Mouse (Mus musculus) lung, embryonic 14.5 days (tissue): ENCODE measurements around the gene Thap11. TPM values are rescaled to one million over a fixed set of nuclear protein-coding genes. Genes with fewer than 3 reads are reported as not detected.
"Not testable (repeated sequence)": the region's sequence is repeated elsewhere in the genome, so short reads cannot be mapped to it uniquely, and the experiment has no call there.

ENCODE experiments used
- ATAC-seq: fragments of 200-750 bp; cut with Nextera tagmentation; 2 replicates; pipeline ENCODE4 v1.8.0; 2017; ENCODE audit warnings: mild to moderate bottlenecking, moderate TSS enrichment, moderate library complexity; ENCODE audit not compliant: insufficient read depth
- DNase-seq: peaks from one replicate; pipeline ENCODE4 v3.0.0-alpha.2; 2015
- H3K27ac ChIP-seq: fragments of 300-500 bp; sonication (generic); 2 replicates; pipeline ENCODE4 v1.5.1; 2014; ENCODE audit warnings: low read depth, mild to moderate bottlenecking, moderate library complexity
- H3K27me3 ChIP-seq: fragments of 300-500 bp; sonication (generic); 2 replicates; pipeline ENCODE4 v1.6.1; 2014; ENCODE audit warnings: low read length, control low read depth; ENCODE audit not compliant: insufficient read depth
- H3K36me3 ChIP-seq: fragments of 300-500 bp; sonication (generic); 2 replicates; pipeline ENCODE4 v1.6.1; 2014; ENCODE audit warnings: control low read depth; ENCODE audit not compliant: insufficient read depth
- H3K4me1 ChIP-seq: fragments of 300-500 bp; sonication (generic); 2 replicates; pipeline ENCODE4 v1.6.1; 2014; ENCODE audit warnings: antibody characterized with exemption, control low read depth; ENCODE audit not compliant: insufficient read depth
- H3K4me2 ChIP-seq: fragments of 300-500 bp; sonication (generic); 2 replicates; pipeline ENCODE4 v1.6.1; 2014; ENCODE audit warnings: mild to moderate bottlenecking
- H3K4me3 ChIP-seq: fragments of 300-500 bp; sonication (generic); 2 replicates; pipeline ENCODE4 v1.5.1; 2014; ENCODE audit warnings: low read depth, low read length
- H3K9ac ChIP-seq: fragments of 300-500 bp; sonication (generic); 2 replicates; pipeline ENCODE4 v1.6.1; 2014
- H3K9me3 ChIP-seq: fragments of 300-500 bp; sonication (generic); 2 replicates; pipeline ENCODE4 v1.6.1; 2016; ENCODE audit warnings: low read depth, low read length, control low read depth
- CTCF ChIP-seq: IDR thresholded peaks from 2 replicates; pipeline ENCODE4 v1.5.1; 2016; ENCODE audit warnings: antibody characterized with exemption, low read depth
- WGBS: fragments of 180-500 bp; shearing (Covaris S2); extraction: QIAGEN DNeasy Blood & Tissue Kit; methylation state at CpG from one replicate; pipeline ENCODE4 v1.1.7; 2014; 5-methylcytosine and 5-hydroxymethylcytosine counted together
- polyA plus RNA-seq: library from polyadenylated mRNA; unstranded; fragments of >200 nt; fragmentation: Nextera tagmentation; extraction: Ambion mirVana; gene quantifications from 2 replicates; pipeline ENCODE4 v1.2.1, GENCODE M21; 2014

Gene Thap11
- polyA plus RNA-seq, 1 experiment from 2014 or later: 70.7 TPM

- H3K4me3 ChIP-seq: peak within 1 kb of the TSS; percentile 95
- peak within 1 kb of the TSS; percentile 95 for H3K4me2 ChIP-seq
- DNase-seq (peak; percentile 99), ATAC-seq (peak; percentile 99)
- H3K27ac ChIP-seq: peak within 1 kb of the TSS; percentile 84
- 0 out of 2 replicates have a peak, but pooled peaks cover 5% of the 10 kb centered on the region for H3K4me1 ChIP-seq
- peak within 1 kb of the TSS; percentile 94 for H3K9ac ChIP-seq
- under 1% methylated on average over 52 of the region's 52 CpGs for WGBS
- no peaks in the 10 kb centered on the region for H3K27me3 ChIP-seq
- peaks cover 31% of the 10 kb centered on the region for H3K36me3 ChIP-seq
- TF ChIP-seq CTCF: no peak
- H3K9me3 ChIP-seq: no peaks in the 10 kb centered on the region
Measured at GRCm38 (mm10) chr8:105826861-105827848, 27.8 kb upstream of the Thap11 start, which contains the start of the genes Ranbp10 and Tsnaxip1. Ranbp10 (minus strand) TSS chr8:105827350. Tsnaxip1 (plus strand) TSS chr8:105827731.

GRCm38 (mm10) chr8:105833740-105834139 is 21.2 kb upstream of the Thap11 start:
- not testable (repeated sequence) for DNase-seq, H3K4me2 ChIP-seq, H3K4me1 ChIP-seq, ATAC-seq, H3K27ac ChIP-seq, H3K9ac ChIP-seq, H3K4me3 ChIP-seq, H3K27me3 ChIP-seq, H3K9me3 ChIP-seq, H3K36me3 ChIP-seq
- 65% methylated on average over 2 of the region's 2 CpGs for WGBS

GRCm38 (mm10) chr8:105835318-105835717 is 19.6 kb upstream of the Thap11 start:
- H3K4me3 ChIP-seq: no peak overlapping the region
- no peak overlapping the region for H3K9ac ChIP-seq
- ATAC-seq (no peak), DNase-seq (peak; percentile 62)
- H3K4me1 ChIP-seq: no peaks in the 10 kb centered on the region
- no peak overlapping the region for H3K27ac ChIP-seq
- H3K9me3 ChIP-seq: no peaks in the 10 kb centered on the region
- H3K36me3 ChIP-seq: no peaks in the 10 kb centered on the region
- H3K27me3 ChIP-seq: no peaks in the 10 kb centered on the region
- TF ChIP-seq CTCF: peak; percentile 61
- WGBS: 31% methylated on average over 11 of the region's 11 CpGs
- no peak overlapping the region for H3K4me2 ChIP-seq

- H3K4me2 ChIP-seq: no peak overlapping the region
- no peak overlapping the region for H3K4me3 ChIP-seq
- no peaks in the 10 kb centered on the region for H3K4me1 ChIP-seq
- TF ChIP-seq CTCF: no peak
- H3K36me3 ChIP-seq: no peaks in the 10 kb centered on the region
- no peak for ATAC-seq
- H3K27me3 ChIP-seq: no peaks in the 10 kb centered on the region
- WGBS: 76% methylated on average over 6 of the region's 6 CpGs
- H3K27ac ChIP-seq: no peak overlapping the region
- H3K9ac ChIP-seq: no peak overlapping the region
- no peak for DNase-seq
- H3K9me3 ChIP-seq: no peaks in the 10 kb centered on the region
Measured at GRCm38 (mm10) chr8:105836991-105837390, 17.9 kb upstream of the Thap11 start.

GRCm38 (mm10) chr8:105839209-105839608 is 15.7 kb upstream of the Thap11 start:
- H3K9me3 ChIP-seq: no peaks in the 10 kb centered on the region
- TF ChIP-seq CTCF: no peak
- H3K4me1 ChIP-seq: no peaks in the 10 kb centered on the region
- H3K9ac ChIP-seq: no peak overlapping the region
- H3K4me2 ChIP-seq: no peak overlapping the region
- no peaks in the 10 kb centered on the region for H3K27me3 ChIP-seq
- 90% methylated on average over 5 of the region's 5 CpGs for WGBS
- no peak overlapping the region for H3K27ac ChIP-seq
- peaks cover 8% of the 10 kb centered on the region for H3K36me3 ChIP-seq
- no peak for DNase-seq
- no peak overlapping the region for H3K4me3 ChIP-seq
- ATAC-seq: no peak

- Histone ChIP-seq H3K27ac (no peak overlapping the region), H3K4me2 (no peak overlapping the region), H3K36me3 (peaks cover 62% of the 10 kb centered on the region), H3K9ac (no peak overlapping the region), H3K4me3 (no peak overlapping the region), H3K27me3 (no peaks in the 10 kb centered on the region), H3K4me1 (no peaks in the 10 kb centered on the region), H3K9me3 (no peaks in the 10 kb centered on the region)
- no peak for ATAC-seq
- whole genome bisulfite sequencing: 81% methylated on average over 11 of the region's 11 CpGs
- DNase-seq: no peak
- TF ChIP-seq CTCF: no peak
Measured at GRCm38 (mm10) chr8:105846678-105847077, 8.3 kb upstream of the Thap11 start.

GRCm38 (mm10) chr8:105850014-105850413 is 4.9 kb upstream of the Thap11 start:
- no peak overlapping the region for H3K27ac ChIP-seq
- H3K4me1 ChIP-seq: no peaks in the 10 kb centered on the region
- no peak overlapping the region for H3K4me3 ChIP-seq
- no peaks in the 10 kb centered on the region for H3K9me3 ChIP-seq
- no peaks in the 10 kb centered on the region for H3K27me3 ChIP-seq
- DNase-seq: no peak
- no peak for TF ChIP-seq CTCF
- peaks cover 46% of the 10 kb centered on the region for H3K36me3 ChIP-seq
- peak overlapping the region; percentile 55; the same call in 1 of the 2 replicates for H3K4me2 ChIP-seq
- 77% methylated on average over 4 of the region's 4 CpGs for WGBS
- H3K9ac ChIP-seq: no peak overlapping the region
- no peak for ATAC-seq
